15 mouse cellular contexts compared by ENCODE assay signal in genomic region chr8:94923405-94923804, GRCm38 (mm10). TPM values are rescaled to one million over a fixed set of nuclear protein-coding genes. Genes with fewer than 3 reads are reported as not detected.
DNase-seq lines count a peak whose midpoint lies in the region; ATAC-seq and TF ChIP-seq lines count a peak whose summit lies in the region.
"Had no signal": no experiment of that assay in that cellular context is flagged by ENCODE, and none has a peak within 500 bp of the region (broad histone marks: within the 10 kb centered on the region; RNA-seq: fewer than 3 reads in every experiment).

TSS of gene Adgrg5 (plus strand) at chr8:94923694.

- H3K36me3 ChIP-seq in midbrain, embryonic 10.5 days: no peaks in the 10 kb centered on the region
- no peaks in the 10 kb centered on the region for H3K36me3 ChIP-seq in midbrain, postnatal 0 days (ENCODE audit: insufficient read depth, low read length)
- H3K36me3 ChIP-seq in MEL (ENCODE audit: control insufficient read depth in 1 of 2, insufficient read depth in 2 of 2, low read length in 2 of 2): peaks cover 0 to 6% of the 10 kb centered on the region in 2 experiments; a peak in 2 of 4 replicates
- no peaks in the 10 kb centered on the region for H3K36me3 ChIP-seq in liver, postnatal 0 days (replicated peaks; ENCODE audit: insufficient read depth, low read length)
- H3K36me3 ChIP-seq: embryonic facial prominence, embryonic 15.5 days had no signal

- H3K9me3 ChIP-seq in midbrain, embryonic 10.5 days (replicated peaks): no peaks in the 10 kb centered on the region
- H3K9me3 ChIP-seq in midbrain, postnatal 0 days (ENCODE audit: low read length): no peaks in the 10 kb centered on the region
- H3K9me3 ChIP-seq in MEL (replicated peaks; ENCODE audit: insufficient read depth, low read length): no peaks in the 10 kb centered on the region
- H3K9me3 ChIP-seq in liver, postnatal 0 days (ENCODE audit: low read length): no peaks in the 10 kb centered on the region
- H3K9me3 ChIP-seq: embryonic facial prominence, embryonic 15.5 days had no signal

- DNase-seq in gastrocnemius, adult 2 months: peak; percentile 6
- no peak for DNase-seq in gastrocnemius, postnatal 25 days
- no peak for DNase-seq in midbrain, embryonic 10.5 days (ENCODE audit: low spot score)
- DNase-seq in midbrain, postnatal 0 days (ENCODE audit: low spot score): no peak
- DNase-seq in MEL (ENCODE audit: low read depth, low spot score): peak; percentile 64
- no peak for DNase-seq in liver, postnatal 0 days
- no peak for DNase-seq in testis, postnatal 14 days (ENCODE audit: low spot score)
- DNase-seq in layer of hippocampus, adult 18-20 months (ENCODE audit: low spot score in 2 of 2): no peak
- DNase-seq: adrenal gland, adult 2 months; cerebellum, postnatal 25 days; kidney, postnatal 4 days; retina, postnatal 1 day had no signal

- no peak for TF ChIP-seq POLR2A in MEL (IDR thresholded peaks at IDR 0.05; ENCODE audit: control insufficient read depth in 1 of 2, insufficient read depth in 1 of 2, low read depth in 1 of 2, low read length in 2 of 2, poor library complexity in 1 of 2)

- no peak for TF ChIP-seq EP300 in MEL (IDR thresholded peaks at IDR 0.05; ENCODE audit: low read depth in 1 of 2, low read length in 2 of 2)
- no peak for TF ChIP-seq EP300 in liver, postnatal 0 days (IDR thresholded peaks at IDR 0.05; ENCODE audit: low read depth)

- H3K27ac ChIP-seq in gastrocnemius, adult 2 months: peak within 1 kb of the TSS; percentile 48
- H3K27ac ChIP-seq in midbrain, embryonic 10.5 days (replicated peaks): peak within 1 kb of the TSS; percentile 42; the same call in 1 of the 2 replicates
- no peak within 1 kb of the TSS for H3K27ac ChIP-seq in midbrain, postnatal 0 days (ENCODE audit: low read depth, low read length)
- peak within 1 kb of the TSS; percentile 53 for H3K27ac ChIP-seq in MEL (ENCODE audit: control insufficient read depth, low read depth, low read length)
- H3K27ac ChIP-seq in liver, postnatal 0 days (ENCODE audit: low read depth): 0 out of 2 replicates have a peak within 1 kb of the TSS, but pooled peaks have one; percentile 16
- H3K27ac ChIP-seq: embryonic facial prominence, embryonic 15.5 days had no signal

- no peaks in the 10 kb centered on the region for H3K79me2 ChIP-seq in MEL (ENCODE audit: control insufficient read depth, insufficient read depth, low read length, poor library complexity)

- peaks cover 17% of the 10 kb centered on the region for H3K27me3 ChIP-seq in midbrain, embryonic 10.5 days (ENCODE audit: low read depth, poor library complexity, severe bottlenecking)
- H3K27me3 ChIP-seq in midbrain, postnatal 0 days (ENCODE audit: insufficient read depth, low read length): peaks cover under 1% of the 10 kb centered on the region; the same call in 1 of the 2 replicates
- H3K27me3 ChIP-seq in MEL (ENCODE audit: control insufficient read depth in 1 of 2, insufficient read depth in 2 of 2, low read length in 2 of 2): peaks cover 4% of the 10 kb centered on the region in 2 experiments; a peak in 2 of 4 replicates
- peaks cover 1% of the 10 kb centered on the region; the same call in 1 of the 2 replicates for H3K27me3 ChIP-seq in liver, postnatal 0 days (ENCODE audit: insufficient read depth, low read length)
- H3K27me3 ChIP-seq: embryonic facial prominence, embryonic 15.5 days; Patski had no signal

- H3K4me1 ChIP-seq in midbrain, embryonic 10.5 days: peaks cover 18% of the 10 kb centered on the region
- no peaks in the 10 kb centered on the region for H3K4me1 ChIP-seq in midbrain, postnatal 0 days (ENCODE audit: insufficient read depth, low read length)
- peaks cover 3 to 11% of the 10 kb centered on the region in 2 experiments for H3K4me1 ChIP-seq in MEL (ENCODE audit: control insufficient read depth in 1 of 2, insufficient read depth in 2 of 2, low read length in 2 of 2)
- H3K4me1 ChIP-seq in liver, postnatal 0 days (ENCODE audit: insufficient read depth): peaks cover 12% of the 10 kb centered on the region
- H3K4me1 ChIP-seq: embryonic facial prominence, embryonic 15.5 days had no signal

- H3K9ac ChIP-seq in midbrain, postnatal 0 days (replicated peaks; ENCODE audit: low read length, poor library complexity, severe bottlenecking): no peak within 1 kb of the TSS
- H3K9ac ChIP-seq in MEL (ENCODE audit: control insufficient read depth, low read depth, low read length, poor library complexity, severe bottlenecking): peak within 1 kb of the TSS; percentile 31
- H3K9ac ChIP-seq in liver, postnatal 0 days (replicated peaks): no peak within 1 kb of the TSS
- H3K9ac ChIP-seq: embryonic facial prominence, embryonic 15.5 days had no signal

- ATAC-seq in midbrain, postnatal 0 days (ENCODE audit: low FRiP score): no peak
- no peak for ATAC-seq in liver, postnatal 0 days
- ATAC-seq: inflammation-experienced regulatory T-cells, adult 6 months; Patski had no signal

- WGBS in midbrain, embryonic 10.5 days: 47% methylated on average over 8 of the region's 8 CpGs
- 43% methylated on average over 7 of the region's 8 CpGs for WGBS in midbrain, postnatal 0 days
- WGBS in liver, postnatal 0 days (ENCODE audit: insufficient replicate concordance): 23% methylated on average over 8 of the region's 8 CpGs

- TF ChIP-seq RAD21 in MEL (IDR thresholded peaks at IDR 0.05; ENCODE audit: low read depth, low read length): no peak

- TF ChIP-seq CTCF in gastrocnemius, adult 2 months (IDR thresholded peaks at IDR 0.05): no peak
- no peak for TF ChIP-seq CTCF in midbrain, postnatal 0 days (IDR thresholded peaks at IDR 0.05)
- TF ChIP-seq CTCF in MEL (IDR thresholded peaks at IDR 0.05 in 2 of 3, conservative IDR thresholded peaks at IDR 0.05 in 1 of 3; ENCODE audit: control insufficient read depth in 1 of 3, insufficient read depth in 1 of 3, low read depth in 2 of 3, low read length in 3 of 3, poor library complexity in 1 of 3, severe bottlenecking in 1 of 3): no peak
- TF ChIP-seq CTCF in liver, postnatal 0 days (IDR thresholded peaks at IDR 0.05; ENCODE audit: low read depth): no peak

- no peak within 1 kb of the TSS for H3K4me2 ChIP-seq in midbrain, postnatal 0 days (ENCODE audit: low read depth, low read length, poor library complexity, severe bottlenecking)
- H3K4me2 ChIP-seq in liver, postnatal 0 days (ENCODE audit: low read depth, low read length): 0 out of 2 replicates have a peak within 1 kb of the TSS, but pooled peaks have one; percentile 18
- H3K4me2 ChIP-seq: embryonic facial prominence, embryonic 15.5 days had no signal

- H3K4me3 ChIP-seq in gastrocnemius, adult 2 months: no peak within 1 kb of the TSS
- no peak within 1 kb of the TSS for H3K4me3 ChIP-seq in midbrain, embryonic 10.5 days
- no peak within 1 kb of the TSS for H3K4me3 ChIP-seq in midbrain, postnatal 0 days (ENCODE audit: low read depth, low read length)
- peak within 1 kb of the TSS; percentile 7 to 31; a peak in 3 of 4 replicates for H3K4me3 ChIP-seq in MEL (ENCODE audit: control insufficient read depth in 1 of 2, insufficient read depth in 1 of 2, low read depth in 2 of 2, low read length in 2 of 2)
- no peak within 1 kb of the TSS for H3K4me3 ChIP-seq in liver, postnatal 0 days (ENCODE audit: low read depth, low read length)
- H3K4me3 ChIP-seq: embryonic facial prominence, embryonic 15.5 days had no signal

- intact Hi-C loops in gastrocnemius, adult 2 months (cut with DNase I): no loop called here

TF ChIP-seq in MEL, 35 proteins besides CTCF, POLR2A, EP300 and RAD21:
- TF ChIP-seq MXI1 (IDR thresholded peaks at IDR 0.05; ENCODE audit: low read depth, low read length): 0 out of 2 replicates have a peak, but pooled peaks have one; percentile 36
- TF ChIP-seq ZC3H11A (IDR thresholded peaks at IDR 0.05; ENCODE audit: low read depth, low read length): no peak
- TF ChIP-seq MAX (IDR thresholded peaks at IDR 0.05; ENCODE audit: low read length): no peak
- no peak for TF ChIP-seq TCF12 (IDR thresholded peaks at IDR 0.05; ENCODE audit: low read depth, low read length)
- no peak for TF ChIP-seq ZNF384 (IDR thresholded peaks at IDR 0.05; ENCODE audit: low read depth, low read length)
- no peak for TF ChIP-seq MYB (IDR thresholded peaks at IDR 0.05; ENCODE audit: low read depth, low read length)

RNA-seq across cellular contexts. Expression of gene Adgrg5, which starts in this region (rescaled TPM):
- total RNA-seq in gastrocnemius, adult 2 months (2021): under 1 TPM in 1 of 2 experiments, not detected in 1; 0.28 TPM
- not detected for total RNA-seq in gastrocnemius, postnatal 25 days (2021)
- polyA plus RNA-seq in midbrain, embryonic 10.5 days (2016; fragmentation: Nextera tagmentation; extraction: Ambion mirVana): 0.36 and 0.74 TPM in 2 replicates
- total RNA-seq in midbrain, postnatal 0 days (2014; rRNA removed): not detected in 2 replicates
- 0.17 and 0.21 TPM in 2 replicates for polyA plus RNA-seq in midbrain, postnatal 0 days (2015; fragmentation: Nextera tagmentation; extraction: Ambion mirVana)
- 0.04 and 0.07 TPM in 2 replicates for total RNA-seq in MEL (2012; rRNA removed)
- polyA plus RNA-seq in MEL (2012; ENCODE audit: insufficient read depth in 1 of 2, insufficient read length in 2 of 2, low read depth in 1 of 2, low replicate concordance in 2 of 2, missing spikeins in 1 of 2): 1 to 10 TPM in 1 of 2 experiments, not detected in 1; 1.3 TPM
- 0.13 and 0.18 TPM in 2 replicates for polyA plus RNA-seq in liver, postnatal 0 days (2015; fragmentation: Nextera tagmentation; extraction: Ambion mirVana)
- total RNA-seq in layer of hippocampus, adult 18-20 months (2021): under 1 TPM in 1 of 2 experiments, not detected in 1; 0.10 TPM
- polyA plus RNA-seq: Patski had no signal

Comparison
In these comparisons a context has a peak if more than half of its experiments do, and no peak if none do; other contexts are left out.
1. Peak in DNase-seq and H3K27ac ChIP-seq in gastrocnemius, adult 2 months; RNA of the gene not detected or under 1 TPM.
2. H3K4me3 ChIP-seq: peak in MEL (2 of 2); none in gastrocnemius, adult 2 months (single experiment), midbrain, embryonic 10.5 days (single experiment), midbrain, postnatal 0 days (single experiment) and liver, postnatal 0 days (single experiment).